Mouse (Mus musculus): Measurements from ENCODE around the gene Ttk. TPM values are rescaled to one million over a fixed set of nuclear protein-coding genes. Genes with fewer than 3 reads are reported as not detected.

Gene Ttk
- polyA plus RNA-seq, 1 experiment = not detected

DNA sequence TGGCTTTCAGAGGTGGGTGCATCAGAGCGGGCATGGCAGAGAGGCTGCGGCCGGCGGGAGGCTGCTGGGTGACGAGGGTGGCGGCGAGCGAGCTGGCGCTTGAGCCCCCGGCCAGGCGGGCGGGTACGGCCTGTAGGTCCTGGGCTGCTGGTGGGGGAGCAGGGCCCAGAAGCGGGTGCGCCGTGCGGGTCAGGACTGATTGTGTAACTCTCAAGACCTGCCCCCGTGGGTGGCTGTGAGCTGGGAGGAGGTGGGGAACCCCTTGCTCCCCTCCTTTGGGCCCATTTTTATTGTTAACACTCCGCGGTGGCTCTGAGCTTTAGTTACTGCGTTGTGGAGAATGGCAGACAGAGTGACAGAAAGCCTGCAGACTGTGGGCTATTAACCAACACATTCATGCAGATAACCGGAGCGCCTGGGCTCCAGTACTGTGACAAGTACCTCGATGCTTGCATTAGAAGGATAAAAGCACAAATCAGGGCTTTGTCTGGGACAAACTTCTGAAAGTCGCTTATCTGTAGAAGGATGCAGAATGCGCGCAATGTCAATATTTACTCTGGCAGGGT lies 342 bp downstream of the Ttk start:
- H3K27ac ChIP-seq (replicated peaks; ENCODE audit: low read depth, low read length) = no peak overlapping the region
- no peaks in the 10 kb centered on the region for H3K4me1 ChIP-seq (ENCODE audit: control insufficient read depth, insufficient read depth, insufficient read length, low read length)
- peak overlapping the region; percentile 83 for H3K4me3 ChIP-seq (ENCODE audit: insufficient read depth, low read depth, low read length)

DNA sequence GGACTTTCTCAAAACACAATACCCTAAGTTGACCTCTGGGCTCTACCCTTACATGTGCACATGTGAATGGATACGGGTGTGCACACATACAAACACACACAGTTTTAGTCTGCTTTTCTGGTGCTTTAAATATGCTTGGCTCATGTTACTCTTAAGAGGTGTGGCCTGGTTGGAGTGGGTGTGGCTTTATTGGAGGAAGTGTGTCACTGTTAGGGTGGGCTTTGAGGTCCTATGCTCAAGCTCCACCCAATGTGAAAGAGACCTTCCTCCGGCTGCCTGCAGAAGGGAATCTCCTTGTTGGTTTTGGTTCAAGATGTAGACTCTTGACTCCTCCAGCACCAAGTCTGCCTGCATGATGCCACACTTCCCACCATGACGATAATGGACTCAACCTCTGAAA lies 18.0 kb downstream of the Ttk start:
- no peak overlapping the region for H3K27ac ChIP-seq (replicated peaks; ENCODE audit: low read depth, low read length)
- no peaks in the 10 kb centered on the region for H3K4me1 ChIP-seq (ENCODE audit: control insufficient read depth, insufficient read depth, insufficient read length, low read length)
- no peak overlapping the region for H3K4me3 ChIP-seq (ENCODE audit: insufficient read depth, low read depth, low read length)

DNA sequence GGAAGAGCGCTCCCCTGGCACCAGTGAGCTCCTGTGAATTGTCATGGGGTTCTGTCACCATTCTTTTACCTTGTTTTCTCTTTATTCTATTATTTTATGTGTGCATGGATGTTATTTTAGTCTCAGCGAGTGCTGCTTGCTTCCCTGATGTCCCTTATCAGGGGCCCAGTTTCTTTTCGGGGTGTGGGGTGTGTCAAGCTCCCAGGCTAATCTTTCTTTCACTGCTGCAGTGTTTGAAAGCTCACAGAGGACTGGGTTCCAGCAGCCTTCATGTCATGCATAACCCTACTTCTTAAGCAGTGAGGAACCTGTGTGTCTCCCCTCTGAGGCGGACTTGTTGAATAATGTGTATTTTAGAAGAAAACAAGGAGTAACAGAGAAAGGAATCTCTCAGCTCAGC lies 30.7 kb downstream of the Ttk start:
- H3K27ac ChIP-seq (replicated peaks; ENCODE audit: low read depth, low read length) = no peak overlapping the region
- H3K4me3 ChIP-seq (ENCODE audit: insufficient read depth, low read depth, low read length) = no peak overlapping the region
- no peaks in the 10 kb centered on the region for H3K4me1 ChIP-seq (ENCODE audit: control insufficient read depth, insufficient read depth, insufficient read length, low read length)

- Histone ChIP-seq H3K27ac (replicated peaks; ENCODE audit: low read depth, low read length) (no peak overlapping the region), H3K4me1 (ENCODE audit: control insufficient read depth, insufficient read depth, insufficient read length, low read length) (no peaks in the 10 kb centered on the region; the same call in 1 of the 2 replicates), H3K4me3 (ENCODE audit: insufficient read depth, low read depth, low read length) (no peak overlapping the region)
Observed at GRCm38 (mm10) chr9:83882191-83882590, 47.7 kb downstream of the Ttk start.

DNA sequence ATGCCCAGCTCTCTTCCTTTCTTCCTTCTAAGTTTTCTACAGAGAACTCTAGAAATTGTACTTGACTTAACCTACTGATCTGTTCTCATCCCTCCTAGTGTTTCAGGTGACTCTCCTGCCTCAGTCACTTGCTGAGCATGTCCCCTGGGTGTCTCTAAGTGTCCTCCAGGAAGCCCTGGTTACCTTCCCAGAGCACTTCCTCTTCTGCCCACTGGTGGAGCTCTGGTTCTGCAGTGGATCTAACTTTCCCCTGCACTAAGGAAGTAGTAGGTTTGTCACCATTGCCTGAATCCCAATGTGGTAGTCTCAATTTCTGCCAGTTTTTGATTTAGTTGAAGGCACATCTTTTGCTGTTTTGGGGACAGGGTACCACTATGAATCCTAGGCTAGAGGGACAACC lies 51.7 kb downstream of the Ttk start:
- H3K4me1 ChIP-seq (ENCODE audit: control insufficient read depth, insufficient read depth, insufficient read length, low read length) = no peaks in the 10 kb centered on the region; the same call in 1 of the 2 replicates
- no peak overlapping the region for H3K4me3 ChIP-seq (ENCODE audit: insufficient read depth, low read depth, low read length)
- no peak overlapping the region for H3K27ac ChIP-seq (replicated peaks; ENCODE audit: low read depth, low read length)

GRCm38 (mm10) chr9:83888214-83888613 lies 53.7 kb downstream of the Ttk start:
- Histone ChIP-seq H3K4me1 (ENCODE audit: control insufficient read depth, insufficient read depth, insufficient read length, low read length) (no peaks in the 10 kb centered on the region), H3K27ac (replicated peaks; ENCODE audit: low read depth, low read length) (no peak overlapping the region), H3K4me3 (ENCODE audit: insufficient read depth, low read depth, low read length) (no peak overlapping the region)

DNA sequence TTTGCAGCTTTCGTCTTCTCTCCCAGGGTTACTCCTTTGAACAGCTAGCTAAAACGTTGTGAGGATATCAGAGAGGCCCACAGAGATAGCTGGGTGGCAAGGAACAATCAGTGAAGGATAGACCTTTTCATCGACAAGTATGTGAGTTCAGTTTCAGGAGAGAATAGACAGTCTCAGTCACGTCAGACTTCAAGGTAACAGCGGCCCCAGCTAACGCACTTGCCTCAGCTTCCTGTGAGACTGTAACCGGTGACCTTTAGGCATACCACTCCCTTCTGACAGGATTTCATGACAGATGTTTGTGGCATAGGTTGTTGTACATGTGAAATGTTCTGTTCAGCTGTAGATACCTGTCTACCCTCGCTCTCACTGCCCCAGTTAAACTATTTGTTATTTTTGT lies 58.6 kb downstream of the Ttk start:
- Histone ChIP-seq H3K4me3 (ENCODE audit: insufficient read depth, low read depth, low read length) (no peak overlapping the region), H3K27ac (replicated peaks; ENCODE audit: low read depth, low read length) (no peak overlapping the region), H3K4me1 (ENCODE audit: control insufficient read depth, insufficient read depth, insufficient read length, low read length) (peaks cover 2% of the 10 kb centered on the region; the same call in 1 of the 2 replicates)

DNA sequence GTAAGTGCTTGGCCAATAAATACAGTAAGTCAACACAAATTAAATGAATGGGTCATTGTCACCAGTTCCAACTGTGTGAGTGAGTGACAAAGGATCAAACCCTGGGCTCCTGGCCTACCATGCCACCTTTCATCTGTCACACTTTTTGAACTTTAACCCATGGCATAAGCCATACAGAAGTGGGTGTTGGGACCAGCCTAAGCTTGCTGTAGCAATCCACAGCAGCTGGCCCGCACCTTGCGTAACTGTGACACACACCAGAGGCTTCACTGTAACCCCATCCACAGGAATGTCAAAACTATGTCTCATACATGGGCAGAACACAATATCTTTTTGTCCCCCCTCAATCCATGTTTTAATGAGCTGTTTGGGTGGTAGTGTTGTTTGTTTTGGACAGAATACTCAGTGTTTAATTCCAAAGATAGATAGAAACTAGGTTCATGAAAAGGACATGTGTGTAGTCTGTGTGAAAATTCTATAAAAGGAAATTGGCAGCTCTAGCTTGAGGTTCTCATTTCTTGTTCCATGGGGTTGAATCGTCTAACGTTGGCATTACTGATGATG lies 59.4 kb downstream of the Ttk start:
- peaks cover 2% of the 10 kb centered on the region; the same call in 1 of the 2 replicates for H3K4me1 ChIP-seq (ENCODE audit: control insufficient read depth, insufficient read depth, insufficient read length, low read length)
- no peak overlapping the region for H3K4me3 ChIP-seq (ENCODE audit: insufficient read depth, low read depth, low read length)
- no peak overlapping the region for H3K27ac ChIP-seq (replicated peaks; ENCODE audit: low read depth, low read length)

- Histone ChIP-seq H3K4me3 (ENCODE audit: insufficient read depth, low read depth, low read length) (no peak overlapping the region), H3K27ac (replicated peaks; ENCODE audit: low read depth, low read length) (no peak overlapping the region), H3K4me1 (ENCODE audit: control insufficient read depth, insufficient read depth, insufficient read length, low read length) (no peaks in the 10 kb centered on the region)
Observed at GRCm38 (mm10) chr9:83902086-83902485, 67.6 kb downstream of the Ttk start.

DNA sequence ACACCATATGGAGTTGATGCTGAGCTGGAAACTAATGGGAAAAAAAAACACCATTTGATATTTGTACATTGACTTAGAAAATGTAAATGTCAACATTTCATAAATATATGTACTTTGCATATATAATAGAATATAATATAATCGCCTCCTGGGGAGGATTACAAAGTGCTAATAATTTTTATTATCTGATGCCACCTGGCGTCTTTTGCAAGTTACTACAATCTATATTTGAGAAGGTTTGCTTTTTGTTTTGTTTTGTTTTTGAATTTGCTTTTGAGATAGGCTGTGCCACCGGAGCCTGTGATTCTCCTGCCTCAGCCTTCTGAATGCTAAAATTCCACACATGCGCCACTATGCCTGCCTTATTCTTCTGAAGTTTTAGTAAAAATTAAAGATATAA lies 71.3 kb downstream of the Ttk start:
- Histone ChIP-seq H3K4me3 (ENCODE audit: insufficient read depth, low read depth, low read length) (no peak overlapping the region), H3K4me1 (ENCODE audit: control insufficient read depth, insufficient read depth, insufficient read length, low read length) (no peaks in the 10 kb centered on the region), H3K27ac (replicated peaks; ENCODE audit: low read depth, low read length) (no peak overlapping the region)

GRCm38 (mm10) chr9:83907017-83907416 lies 72.5 kb downstream of the Ttk start:
- Histone ChIP-seq H3K4me3 (ENCODE audit: insufficient read depth, low read depth, low read length) (no peak overlapping the region), H3K27ac (replicated peaks; ENCODE audit: low read depth, low read length) (no peak overlapping the region), H3K4me1 (ENCODE audit: control insufficient read depth, insufficient read depth, insufficient read length, low read length) (no peaks in the 10 kb centered on the region)

DNA sequence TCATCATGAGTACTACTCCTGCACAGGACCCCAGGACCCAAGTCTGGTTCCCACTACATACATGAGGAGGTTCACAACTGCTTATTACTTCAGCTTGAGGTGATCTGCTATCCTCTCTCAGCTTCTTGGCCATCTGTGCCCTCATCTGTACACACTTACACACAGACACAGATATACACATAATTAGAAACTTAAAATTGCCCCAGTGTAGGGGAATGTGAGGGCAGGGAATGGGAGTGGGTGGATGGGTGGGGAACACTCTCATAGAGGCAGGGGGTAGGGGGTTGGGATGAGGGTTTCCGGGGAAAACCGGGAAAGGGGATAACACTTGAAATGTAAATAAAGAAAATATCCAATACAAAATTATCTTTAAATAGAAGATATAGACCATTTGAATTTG lies 75.3 kb downstream of the Ttk start:
- no peaks in the 10 kb centered on the region for H3K4me1 ChIP-seq (ENCODE audit: control insufficient read depth, insufficient read depth, insufficient read length, low read length)
- H3K27ac ChIP-seq (replicated peaks; ENCODE audit: low read depth, low read length) = no peak overlapping the region
- no peak overlapping the region for H3K4me3 ChIP-seq (ENCODE audit: insufficient read depth, low read depth, low read length)

DNA sequence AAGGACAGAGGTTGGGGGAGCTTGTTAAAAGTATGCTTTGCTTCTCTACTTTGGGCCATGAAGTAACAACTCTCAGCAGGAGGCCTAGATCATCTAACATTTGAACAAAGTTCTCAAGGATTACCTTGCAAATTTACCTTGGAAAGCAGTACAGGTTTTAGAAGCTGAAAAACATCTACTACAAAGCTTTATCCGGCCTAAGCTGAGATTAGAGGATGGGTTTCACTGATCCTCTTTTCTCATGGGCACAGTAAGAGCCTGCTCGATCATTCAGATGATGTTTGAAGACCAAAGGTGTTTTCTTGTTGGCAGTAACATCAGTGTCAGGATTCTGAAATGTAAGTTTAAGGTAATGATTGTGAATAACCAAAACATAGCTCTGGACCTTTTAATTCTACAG lies 76.4 kb downstream of the Ttk start:
- H3K4me3 ChIP-seq (ENCODE audit: insufficient read depth, low read depth, low read length) = no peak overlapping the region

More for the DNA sequence above, 76.4 kb downstream of the Ttk start:
- Histone ChIP-seq H3K27ac (replicated peaks; ENCODE audit: low read depth, low read length) (no peak overlapping the region), H3K4me1 (ENCODE audit: control insufficient read depth, insufficient read depth, insufficient read length, low read length) (no peaks in the 10 kb centered on the region)

Other genes starting within 250 kb of the Ttk start
- 1.4 and 2.5 TPM in 2 replicates for gene Elovl4, start 28.4 kb upstream of the Ttk start, polyA plus RNA-seq (2012; ENCODE audit: insufficient read depth, insufficient read length, missing spikeins)
- gene Bckdhb, start 90.5 kb downstream of the Ttk start, polyA plus RNA-seq (2012; ENCODE audit: insufficient read depth, insufficient read length, missing spikeins) = 253 and 257 TPM in 2 replicates